Mouse (Mus musculus) hindbrain, embryonic 16.5 days (tissue): Measurements from ENCODE around the gene Theg. TPM values are rescaled to one million over a fixed set of nuclear protein-coding genes. Genes with fewer than 3 reads are reported as not detected.

Experiments used
- ATAC-seq: fragments of 200-750 bp; cut with Nextera tagmentation; 2 replicates; pipeline ENCODE4 v1.8.0; 2017; ENCODE audit warnings: moderate TSS enrichment, moderate library complexity
- H3K27ac ChIP-seq: fragments of 300-500 bp; sonication (generic); 2 replicates; pipeline ENCODE4 v1.5.1; 2014; ENCODE audit warnings: low read depth, mild to moderate bottlenecking, control low read depth, low read length, moderate library complexity
- H3K27me3 ChIP-seq: fragments of 300-500 bp; sonication (generic); replicated peaks from 2 replicates; pipeline ENCODE4 v1.6.1; 2014; ENCODE audit warnings: low read length; ENCODE audit not compliant: control insufficient read depth, insufficient read depth
- H3K36me3 ChIP-seq: fragments of 300-500 bp; sonication (generic); 2 replicates; pipeline ENCODE4 v1.6.1; 2014; ENCODE audit warnings: mild to moderate bottlenecking, low read length, moderate library complexity, mixed read lengths; ENCODE audit not compliant: control insufficient read depth, insufficient read depth
- H3K4me1 ChIP-seq: fragments of 300-500 bp; sonication (generic); 2 replicates; pipeline ENCODE4 v1.6.1; 2014; ENCODE audit warnings: low read depth, low read length; ENCODE audit not compliant: control insufficient read depth, insufficient read depth
- H3K4me2 ChIP-seq: fragments of 300-500 bp; sonication (generic); 2 replicates; pipeline ENCODE4 v1.6.1; 2014; ENCODE audit warnings: mild to moderate bottlenecking, low read length, control low read depth, moderate library complexity
- H3K4me3 ChIP-seq: fragments of 300-500 bp; sonication (generic); 2 replicates; pipeline ENCODE4 v1.5.1; 2014; ENCODE audit warnings: mild to moderate bottlenecking, low read length, control low read depth, moderate library complexity
- H3K9ac ChIP-seq: fragments of 300-500 bp; sonication (generic); 2 replicates; pipeline ENCODE4 v1.6.1; 2014; ENCODE audit warnings: low read depth, mild to moderate bottlenecking, control low read depth, low read length, moderate library complexity
- H3K9me3 ChIP-seq: fragments of 300-500 bp; sonication (generic); 2 replicates; pipeline ENCODE4 v1.6.1; 2014; ENCODE audit warnings: mild to moderate bottlenecking, low read length, moderate library complexity; ENCODE audit not compliant: control insufficient read depth
- WGBS: fragments of 180-500 bp; shearing (Covaris S2); extraction: QIAGEN DNeasy Blood & Tissue Kit; methylation state at CpG from one replicate; pipeline ENCODE4 v1.1.7; 2014; 5-methylcytosine and 5-hydroxymethylcytosine counted together
- polyA plus RNA-seq: library from polyadenylated mRNA; unstranded; fragments of >200 nt; fragmentation: Nextera tagmentation; extraction: Ambion mirVana; gene quantifications from 2 replicates; pipeline ENCODE4 v1.2.1, GENCODE M21; 2015

The Theg gene
- polyA plus RNA-seq: not detected in 2 replicates

DNA sequence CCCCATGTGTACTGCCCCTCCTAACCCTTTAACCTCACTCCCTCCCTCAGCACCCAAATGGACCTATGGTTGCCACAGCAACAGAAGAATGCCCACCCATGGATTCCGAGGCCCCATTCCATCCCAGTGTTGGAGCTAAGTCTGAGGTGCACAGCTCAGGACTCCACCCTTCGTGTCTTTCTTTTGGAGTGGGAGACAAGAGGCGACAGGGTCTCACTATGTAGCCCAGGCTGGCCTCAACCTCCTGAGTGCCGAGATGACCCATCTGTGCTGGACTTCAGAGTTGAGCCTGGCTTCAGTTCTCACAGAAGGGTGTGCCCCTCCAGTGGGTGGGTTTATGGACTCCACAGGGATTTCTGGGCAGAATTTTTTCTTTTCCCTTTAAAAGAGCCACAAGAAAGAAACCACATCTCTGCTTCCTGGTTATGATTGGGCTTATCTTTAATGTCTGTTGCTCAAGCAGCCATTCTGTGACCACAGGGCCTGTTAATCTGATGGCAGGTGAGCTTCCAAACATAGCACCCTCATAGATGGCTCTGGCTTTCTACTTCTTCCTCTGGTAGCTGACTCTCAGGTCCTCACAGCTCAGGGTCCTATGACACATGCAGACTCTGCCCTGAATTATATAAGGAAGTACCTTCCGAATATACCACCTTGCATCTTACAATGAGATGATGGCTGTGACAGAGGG lies at the start of gene Theg:
Gene Theg (minus strand): TSS at position 271 of the 691 bp plus-strand sequence.
- no peaks in the 10 kb centered on the region for H3K4me1 ChIP-seq
- no peak within 1 kb of the TSS for H3K27ac ChIP-seq
- H3K4me3 ChIP-seq: no peak within 1 kb of the TSS
- no peaks in the 10 kb centered on the region; the same call in 1 of the 2 replicates for H3K9me3 ChIP-seq
- no peaks in the 10 kb centered on the region for H3K36me3 ChIP-seq
- no peak within 1 kb of the TSS for H3K4me2 ChIP-seq
- ATAC-seq: no peak
- no peaks in the 10 kb centered on the region for H3K27me3 ChIP-seq
- 79% methylated on average over 5 of the region's 5 CpGs for WGBS
- no peak within 1 kb of the TSS for H3K9ac ChIP-seq

DNA sequence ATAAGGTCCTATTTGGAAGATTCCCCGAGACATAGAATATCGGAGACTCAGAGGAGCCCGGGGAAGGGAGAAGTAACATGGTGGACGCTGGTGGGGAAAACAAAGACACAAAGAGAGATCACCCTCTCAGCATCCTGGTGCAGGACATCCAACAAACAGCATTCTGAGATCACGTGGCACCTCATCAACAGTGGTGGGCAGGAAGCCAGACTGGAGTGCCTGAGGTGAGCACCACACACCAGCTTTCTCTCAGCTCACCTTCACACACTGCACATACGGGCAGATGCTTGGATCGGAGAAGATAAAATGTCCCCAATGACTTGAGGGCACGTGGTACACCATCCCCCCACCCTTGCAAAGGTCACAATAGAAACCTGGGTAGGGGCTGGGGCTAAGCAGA lies 49.2 kb upstream of the Theg start:
- H3K4me3 ChIP-seq: peak overlapping the region; percentile 74
- peaks cover 15% of the 10 kb centered on the region for H3K4me1 ChIP-seq
- H3K9me3 ChIP-seq: no peaks in the 10 kb centered on the region
- ATAC-seq: no peak
- H3K4me2 ChIP-seq: peak overlapping the region; percentile 96
- WGBS: 69% methylated on average over 8 of the region's 8 CpGs
- no peaks in the 10 kb centered on the region for H3K36me3 ChIP-seq
- peak overlapping the region; percentile 89; the same call in 1 of the 2 replicates for H3K9ac ChIP-seq
- 0 out of 2 replicates have a peak overlapping the region, but pooled peaks have one; percentile 95 for H3K27ac ChIP-seq
- H3K27me3 ChIP-seq: no peaks in the 10 kb centered on the region; the same call in none of the 2 replicates

DNA sequence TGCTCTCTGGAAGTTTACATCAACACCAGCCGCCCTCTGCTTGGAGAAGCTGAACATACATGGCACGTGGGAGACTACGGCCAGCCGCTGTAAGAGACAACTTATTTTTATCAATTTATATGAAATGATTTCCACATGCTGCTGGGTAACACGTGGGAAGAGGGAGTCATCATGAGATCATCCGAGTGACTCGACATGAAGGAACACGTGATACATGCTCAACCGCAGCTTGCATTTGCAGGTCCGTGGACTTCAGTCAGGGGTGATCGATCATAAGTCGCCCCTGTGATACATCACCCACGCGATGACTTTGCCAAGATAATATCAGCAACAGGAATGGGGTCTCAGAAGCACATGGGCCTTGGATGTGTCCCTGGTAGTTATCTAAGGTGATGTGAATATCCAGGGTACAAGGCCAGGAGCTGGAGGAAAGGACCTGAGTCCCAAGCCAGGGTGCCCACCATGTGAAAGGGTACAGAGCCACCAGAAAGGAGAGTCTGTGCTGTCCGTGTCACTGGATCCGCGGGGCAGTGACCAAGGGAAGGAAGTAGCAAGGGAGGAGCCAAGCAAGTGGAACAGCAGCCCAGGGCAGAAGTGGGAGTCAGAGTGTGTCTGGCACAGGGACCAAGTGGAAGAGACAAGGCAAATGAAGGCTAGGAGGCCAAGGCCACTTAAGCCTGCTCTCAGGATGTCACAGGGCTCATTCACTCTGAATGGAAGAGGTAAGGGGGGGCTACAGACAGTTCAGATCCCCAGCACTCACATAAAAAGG lies 46.1 kb upstream of the Theg start:
- Histone ChIP-seq H3K36me3 (no peaks in the 10 kb centered on the region), H3K4me3 (no peak overlapping the region), H3K4me2 (no peak overlapping the region), H3K4me1 (peaks cover 4% of the 10 kb centered on the region), H3K9me3 (no peaks in the 10 kb centered on the region), H3K27ac (no peak overlapping the region), H3K27me3 (no peaks in the 10 kb centered on the region), H3K9ac (no peak overlapping the region)
- no peak for ATAC-seq
- WGBS: 86% methylated on average over 17 of the region's 17 CpGs

DNA sequence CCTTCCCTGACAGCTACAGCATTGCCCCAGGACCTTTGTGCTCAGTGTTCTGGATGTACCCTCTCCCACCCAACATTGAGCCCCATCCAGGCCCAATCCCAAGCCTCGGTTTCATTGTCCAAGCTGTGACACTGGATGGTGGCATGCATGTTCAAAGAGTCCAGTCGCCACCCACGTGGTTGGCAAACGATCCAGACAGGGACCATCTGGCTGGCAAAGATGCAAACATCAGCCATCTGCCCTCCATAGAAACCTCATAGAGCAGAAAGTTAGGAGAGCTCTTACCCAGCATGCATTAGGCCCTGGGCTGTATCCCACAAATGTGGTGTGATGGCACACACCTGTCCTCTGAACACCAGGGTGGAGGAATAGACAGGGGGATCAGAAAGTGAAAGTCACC lies 44.3 kb upstream of the Theg start:
- Histone ChIP-seq H3K4me1 (no peaks in the 10 kb centered on the region; the same call in 1 of the 2 replicates), H3K9me3 (no peaks in the 10 kb centered on the region), H3K36me3 (no peaks in the 10 kb centered on the region), H3K27me3 (no peaks in the 10 kb centered on the region), H3K9ac (no peak overlapping the region), H3K4me2 (no peak overlapping the region), H3K27ac (peak overlapping the region; percentile 35), H3K4me3 (no peak overlapping the region)
- WGBS: 51% methylated on average over 4 of the region's 4 CpGs
- peak; percentile 67 for ATAC-seq

DNA sequence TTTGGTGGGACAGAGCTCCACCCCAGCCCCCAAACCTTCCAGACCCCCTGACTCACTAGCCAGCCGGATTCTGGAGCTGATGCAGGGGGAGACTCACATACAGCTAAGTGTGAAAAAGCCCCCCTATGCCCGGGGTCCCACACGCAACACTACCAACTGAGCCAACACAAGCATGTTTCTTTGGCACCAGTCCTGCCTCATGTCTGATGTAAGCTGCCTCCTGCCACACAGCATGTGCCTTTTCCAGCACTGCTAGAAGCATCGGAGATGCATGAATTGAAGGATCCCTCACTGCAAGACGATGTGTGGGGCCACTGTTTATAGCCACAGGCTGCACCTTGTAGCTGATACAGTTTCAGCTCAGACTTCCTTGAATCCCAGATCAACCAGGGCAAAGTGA lies 41.2 kb upstream of the Theg start:
- Histone ChIP-seq H3K27ac (no peak overlapping the region), H3K36me3 (no peaks in the 10 kb centered on the region), H3K4me2 (no peak overlapping the region), H3K9me3 (no peaks in the 10 kb centered on the region), H3K9ac (no peak overlapping the region), H3K4me3 (no peak overlapping the region), H3K27me3 (no peaks in the 10 kb centered on the region), H3K4me1 (no peaks in the 10 kb centered on the region)
- 74% methylated on average over 5 of the region's 5 CpGs for WGBS
- ATAC-seq: no peak

DNA sequence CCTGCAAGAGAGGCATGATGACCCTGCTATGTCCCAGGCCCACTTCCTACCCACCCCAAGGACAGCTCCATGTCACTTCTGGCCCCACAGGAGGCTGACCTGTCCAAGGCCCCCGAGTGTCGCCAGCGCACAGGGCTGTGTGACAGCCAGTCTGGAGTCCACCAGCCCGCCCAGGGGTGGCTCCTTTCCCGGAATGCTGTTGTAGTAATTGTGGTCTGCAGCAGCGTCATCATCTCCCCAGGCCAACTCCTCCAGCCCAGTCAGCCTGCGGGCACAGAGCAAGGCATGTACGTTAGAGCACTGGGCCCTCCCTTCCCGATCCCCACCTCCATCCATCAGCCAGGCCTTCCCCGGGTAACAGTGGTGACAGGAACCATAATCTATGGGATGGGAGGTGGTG lies 39.0 kb upstream of the Theg start:
- no peak for ATAC-seq
- Histone ChIP-seq H3K4me1 (no peaks in the 10 kb centered on the region), H3K9me3 (no peaks in the 10 kb centered on the region), H3K9ac (no peak overlapping the region), H3K27me3 (no peaks in the 10 kb centered on the region), H3K36me3 (no peaks in the 10 kb centered on the region), H3K27ac (no peak overlapping the region), H3K4me3 (no peak overlapping the region), H3K4me2 (no peak overlapping the region)
- WGBS: 79% methylated on average over 10 of the region's 10 CpGs

DNA sequence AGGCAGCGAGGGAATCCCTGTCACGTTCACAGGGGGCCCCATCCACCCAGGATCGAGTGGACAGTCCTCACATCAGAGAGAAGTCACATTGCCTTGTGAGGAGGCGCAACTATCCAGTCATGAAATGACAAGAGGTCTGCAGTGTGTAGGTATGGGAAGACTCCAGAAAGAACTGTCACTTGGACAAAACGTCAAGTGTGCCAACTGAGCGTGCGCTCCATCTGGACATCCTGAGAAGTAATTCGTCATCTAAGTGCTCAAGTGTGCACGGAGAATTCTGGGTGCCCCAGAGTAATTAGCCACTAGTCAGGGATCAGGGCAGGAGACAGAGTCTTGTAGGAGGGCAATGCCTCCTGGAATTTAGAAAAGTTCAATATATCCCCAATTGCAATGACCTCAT lies 38.3 kb upstream of the Theg start:
- no peak for ATAC-seq
- H3K4me2 ChIP-seq: no peak overlapping the region
- no peak overlapping the region for H3K4me3 ChIP-seq
- WGBS: 78% methylated on average over 9 of the region's 9 CpGs
- H3K9me3 ChIP-seq: no peaks in the 10 kb centered on the region
- no peaks in the 10 kb centered on the region for H3K27me3 ChIP-seq
- no peaks in the 10 kb centered on the region for H3K36me3 ChIP-seq
- H3K27ac ChIP-seq: no peak overlapping the region
- H3K9ac ChIP-seq: no peak overlapping the region
- no peaks in the 10 kb centered on the region for H3K4me1 ChIP-seq

DNA sequence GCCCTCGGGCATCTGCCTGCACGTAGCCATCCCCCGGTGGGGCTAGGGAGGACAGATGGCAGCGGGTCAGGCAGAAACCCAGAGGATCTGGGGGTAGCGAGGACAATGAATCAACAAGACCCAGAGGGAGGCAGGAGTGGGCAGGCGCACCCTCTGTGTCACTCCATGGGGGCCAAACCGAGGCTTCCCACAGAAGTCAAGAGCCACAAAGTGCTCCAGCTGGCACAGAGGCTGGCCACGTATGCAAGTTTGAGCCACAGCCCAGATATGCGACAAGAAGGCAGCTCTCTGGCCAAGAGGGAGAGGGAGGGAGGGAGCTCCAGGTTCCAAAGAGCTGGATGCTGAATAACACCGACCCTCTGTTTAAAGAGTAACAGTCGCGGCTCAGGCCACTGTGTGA lies 36.8 kb upstream of the Theg start:
- Histone ChIP-seq H3K27ac (no peak overlapping the region), H3K36me3 (no peaks in the 10 kb centered on the region), H3K4me3 (no peak overlapping the region), H3K27me3 (no peaks in the 10 kb centered on the region), H3K4me1 (no peaks in the 10 kb centered on the region), H3K9ac (no peak overlapping the region), H3K4me2 (no peak overlapping the region), H3K9me3 (no peaks in the 10 kb centered on the region)
- no peak for ATAC-seq
- 51% methylated on average over 12 of the region's 12 CpGs for WGBS

DNA sequence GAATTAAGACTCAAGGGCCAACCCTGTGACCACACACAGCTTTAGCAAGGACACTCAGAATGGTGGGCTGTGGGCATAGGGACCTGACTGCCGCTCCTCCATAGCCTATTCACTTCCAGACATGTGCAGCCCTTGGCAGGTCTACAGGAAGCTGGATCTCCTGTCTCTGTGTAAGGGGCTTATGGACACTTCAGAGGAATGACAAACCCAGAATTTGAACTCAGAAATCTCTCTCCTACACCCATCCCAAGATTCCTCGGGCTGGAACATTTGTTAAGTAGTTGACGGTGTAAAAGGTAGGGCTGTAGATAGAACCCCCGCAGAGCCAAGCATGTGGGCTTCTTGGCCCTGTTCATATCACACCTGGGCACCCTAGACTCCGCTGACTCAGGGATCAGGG lies 29.2 kb upstream of the Theg start:
- Histone ChIP-seq H3K4me2 (no peak overlapping the region), H3K9ac (no peak overlapping the region), H3K27ac (no peak overlapping the region), H3K9me3 (no peaks in the 10 kb centered on the region), H3K4me3 (no peak overlapping the region), H3K36me3 (no peaks in the 10 kb centered on the region), H3K27me3 (peaks cover 11% of the 10 kb centered on the region), H3K4me1 (peaks cover 23% of the 10 kb centered on the region)
- 85% methylated on average over 5 of the region's 5 CpGs for WGBS
- ATAC-seq: no peak
